Mouse (Mus musculus) ES-E14 (cell line): ENCODE measurements around the gene Ccpg1. TPM values are rescaled to one million over a fixed set of nuclear protein-coding genes. Genes with fewer than 3 reads are reported as not detected.

Experiments used
- DNase-seq: peaks from one replicate; pipeline ENCODE4 v3.0.0-alpha.2; 2013; ENCODE audit warnings: low read depth, low spot score
- H3K27ac ChIP-seq: 2 replicates; pipeline ENCODE4 v1.5.1; 2012; ENCODE audit warnings: low read depth, mild to moderate bottlenecking, low read length, moderate library complexity, mixed read lengths; ENCODE audit not compliant: poor library complexity, insufficient read depth, severe bottlenecking
- H3K36me3 ChIP-seq: 2 replicates; pipeline ENCODE4 v1.6.1; 2012; ENCODE audit warnings: mild to moderate bottlenecking, low read length, moderate library complexity, mixed read lengths; ENCODE audit not compliant: control insufficient read depth, poor library complexity, insufficient read depth, severe bottlenecking
- H3K4me1 ChIP-seq, 2 experiments: fragments of 150-350 bp in 1 of 2; sonication (generic) in 1 of 2; 2 replicates each; pipeline ENCODE4 v1.6.1; 2012; ENCODE audit warnings: low read length in 2 of 2, mild to moderate bottlenecking in 1 of 2, mixed read lengths in 1 of 2; ENCODE audit not compliant: control insufficient read depth in 2 of 2, insufficient read depth in 2 of 2, poor library complexity in 1 of 2
- H3K4me3 ChIP-seq, 2 experiments: fragments of 150-350 bp in 1 of 2; sonication (generic) in 1 of 2; 2 replicates each; pipeline ENCODE4 v1.5.1; 2012; ENCODE audit warnings: low read length in 2 of 2, low read depth in 1 of 2, mild to moderate bottlenecking in 1 of 2, mixed read lengths in 1 of 2; ENCODE audit not compliant: insufficient read depth in 1 of 2, poor library complexity in 1 of 2, severe bottlenecking in 1 of 2
- H3K9ac ChIP-seq: 2 replicates; pipeline ENCODE4 v1.6.1; 2012; ENCODE audit warnings: low read depth, mild to moderate bottlenecking, low read length, mixed read lengths; ENCODE audit not compliant: poor library complexity, insufficient read depth, severe bottlenecking
- H3K9me3 ChIP-seq: fragments of 150-350 bp; sonication (generic); 2 replicates; pipeline ENCODE4 v1.6.1; 2012; ENCODE audit warnings: low read depth, mild to moderate bottlenecking, low read length; ENCODE audit not compliant: control insufficient read depth, insufficient read depth
- CHD2 ChIP-seq: IDR thresholded peaks from 2 replicates; pipeline ENCODE4 v1.6.1; 2014; ENCODE audit warnings: mild to moderate bottlenecking, low read depth, low read length, inconsistent platforms
- HCFC1 ChIP-seq: IDR thresholded peaks from 2 replicates; pipeline ENCODE4 v1.6.1; 2012; ENCODE audit warnings: low read length, inconsistent platforms, borderline replicate concordance; ENCODE audit not compliant: insufficient read depth
- MAFK ChIP-seq: IDR thresholded peaks from 2 replicates; pipeline ENCODE4 v1.6.1; 2014; ENCODE audit warnings: mild to moderate bottlenecking, low read depth, low read length, inconsistent platforms; ENCODE audit not compliant: insufficient read depth
- ZC3H11A ChIP-seq: IDR thresholded peaks from 2 replicates; pipeline ENCODE4 v1.6.1; 2012; ENCODE audit warnings: low read depth, mild to moderate bottlenecking, inconsistent platforms, low read length, borderline replicate concordance
- ZNF384 ChIP-seq: IDR thresholded peaks from 2 replicates; pipeline ENCODE4 v1.6.1; 2012; ENCODE audit warnings: low read depth, low read length, inconsistent platforms
- in situ Hi-C, 2 experiments: fragments of 600-800 bp; cut with MboI; formaldehyde crosslinking; loops; one replicate each; pipeline ENCODE4 v1.15.1; 2025; ENCODE audit warnings: low sequenced_read_pairs in 2 of 2, inconsistent platforms in 1 of 2; ENCODE audit not compliant: unreplicated experiment in 2 of 2
- total RNA-seq: library from RNA; depleted of rRNA; stranded (reverse); fragments of 300-350 nt; gene quantifications from 2 replicates; pipeline ENCODE4 v1.2.3, GENCODE M21; 2012

Gene Ccpg1
- total RNA-seq, 1 experiment, result 31.3 TPM

DNA sequence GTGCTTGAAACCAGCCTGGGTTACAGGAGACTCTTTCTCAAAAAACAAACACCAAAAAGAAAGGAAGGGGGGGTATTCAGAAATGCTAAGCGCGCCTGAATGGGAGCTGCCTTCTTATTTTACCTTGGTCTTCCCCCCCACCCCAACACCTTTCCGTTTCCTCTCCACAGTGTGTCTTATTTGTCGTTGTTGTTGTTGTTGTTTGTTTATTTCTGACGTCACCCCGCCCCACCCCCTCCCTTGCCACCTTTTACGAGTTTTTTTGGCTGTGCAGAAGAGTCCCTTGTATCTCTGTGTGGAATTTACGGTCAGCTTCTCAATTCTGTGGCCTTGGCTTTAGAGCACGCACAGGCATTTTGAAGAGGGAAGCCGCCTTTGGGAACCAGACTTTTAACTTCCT lies 60.5 kb downstream of the Ccpg1 start:
- Histone ChIP-seq H3K36me3 (no peaks in the 10 kb centered on the region), H3K4me1 (no peaks in the 10 kb centered on the region; a peak in 2 of 4 replicates), H3K9me3 (no peaks in the 10 kb centered on the region), H3K27ac (no peak overlapping the region), H3K9ac (no peak overlapping the region), H3K4me3 (peak overlapping the region in 1 of 2 experiments; percentile 86; a peak in 2 of 4 replicates)
- in situ Hi-C loops, result loop anchor here in 1 of 2 experiments (5.0 kb wide), 1 partner anchor 37 kb away; no protein-coding TSS in a partner anchor
- DNase-seq, result no peak
- TF ChIP-seq CHD2 (no peak), MAFK (no peak), ZC3H11A (no peak), ZNF384 (no peak)

DNA sequence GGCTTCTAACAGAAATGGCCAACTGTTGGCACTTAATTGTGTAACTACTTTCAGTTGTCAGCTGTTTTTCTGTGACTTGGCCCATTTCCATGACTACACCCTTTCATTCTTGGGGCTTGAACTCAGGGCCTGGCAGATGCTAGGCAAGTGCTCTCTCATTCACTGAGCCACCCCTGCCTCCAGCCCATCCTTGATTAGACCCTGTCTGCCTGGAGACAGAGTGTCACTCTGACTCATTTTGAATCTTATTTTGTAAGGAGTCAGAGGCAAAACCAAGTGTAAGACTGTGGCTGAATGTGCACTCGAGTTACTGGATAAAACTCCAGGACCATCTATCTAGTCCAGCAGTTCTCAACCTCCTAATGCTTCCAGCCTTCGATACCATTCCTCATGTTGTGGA lies 62.7 kb downstream of the Ccpg1 start:
- H3K4me1 ChIP-seq, result no peaks in the 10 kb centered on the region; a peak in 2 of 4 replicates
- H3K9me3 ChIP-seq, result no peaks in the 10 kb centered on the region
- H3K4me3 ChIP-seq, result no peak overlapping the region
- no peak for DNase-seq
- no peak overlapping the region for H3K9ac ChIP-seq
- in situ Hi-C loops, result loop anchor here in 1 of 2 experiments (5.0 kb wide), 1 partner anchor 34 kb away; no protein-coding TSS in a partner anchor
- no peaks in the 10 kb centered on the region for H3K36me3 ChIP-seq
- TF ChIP-seq CHD2, result no peak
- H3K27ac ChIP-seq, result no peak overlapping the region

DNA sequence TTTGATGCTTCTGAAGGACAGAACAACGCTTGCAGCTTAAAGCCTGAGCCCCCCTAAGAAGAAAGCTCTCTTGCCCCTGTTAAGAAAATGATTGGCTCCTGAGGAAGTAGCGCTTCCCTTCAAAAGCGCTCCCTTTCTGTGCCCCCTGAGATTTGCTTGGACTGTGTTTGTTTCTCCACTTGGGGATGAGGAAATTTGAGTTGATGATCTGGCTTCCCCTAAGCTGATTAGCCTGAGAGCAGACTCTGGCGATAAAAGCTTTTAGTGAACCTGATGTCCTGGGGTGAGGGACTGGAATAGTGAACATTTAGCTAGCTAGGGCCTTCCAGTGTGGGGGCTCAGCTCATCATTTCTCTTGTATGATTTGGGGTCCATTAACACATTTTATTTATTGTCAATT lies 63.7 kb downstream of the Ccpg1 start:
- no peak for DNase-seq
- in situ Hi-C loops, result loop anchor here in 1 of 2 experiments (5.0 kb wide), 1 partner anchor 33 kb away; no protein-coding TSS in a partner anchor

DNA sequence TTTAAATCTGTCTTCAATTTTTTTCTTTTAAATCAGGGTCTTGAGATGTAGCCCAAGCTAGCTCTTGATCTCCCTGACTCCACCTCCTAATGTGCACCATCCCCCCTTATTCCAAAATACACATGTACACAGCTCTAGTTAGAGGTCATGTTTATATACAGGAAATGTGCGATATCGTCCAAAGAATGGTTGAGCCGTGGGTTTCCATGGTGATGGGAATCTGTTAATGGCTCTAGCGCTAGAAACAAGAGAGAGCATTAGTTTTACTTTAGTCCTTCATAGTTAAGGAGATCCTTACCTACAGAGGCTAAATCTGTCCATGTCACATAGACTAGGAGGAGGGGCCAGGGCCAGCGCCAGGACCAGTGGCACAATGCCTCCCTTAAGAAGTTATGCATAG lies 64.6 kb downstream of the Ccpg1 start:
- no peak overlapping the region for H3K4me3 ChIP-seq
- no peak for DNase-seq
- no peak overlapping the region for H3K27ac ChIP-seq
- peaks cover under 1% of the 10 kb centered on the region in 2 experiments; a peak in 3 of 4 replicates for H3K4me1 ChIP-seq
- TF ChIP-seq ZNF384, result no peak
- no peak for TF ChIP-seq MAFK
- TF ChIP-seq HCFC1, result no peak
- TF ChIP-seq CHD2, result no peak
- no peak for TF ChIP-seq ZC3H11A
- no peaks in the 10 kb centered on the region for H3K36me3 ChIP-seq
- H3K9me3 ChIP-seq, result no peaks in the 10 kb centered on the region
- no peak overlapping the region for H3K9ac ChIP-seq
- in situ Hi-C loops, result loop anchor here in 1 of 2 experiments (5.0 kb wide), 1 partner anchor 32 kb away; no protein-coding TSS in a partner anchor

More for the DNA sequence above, 63.7 kb downstream of the Ccpg1 start:
- Histone ChIP-seq H3K4me3 (no peak overlapping the region), H3K27ac (no peak overlapping the region), H3K4me1 (no peaks in the 10 kb centered on the region; a peak in 2 of 4 replicates), H3K36me3 (no peaks in the 10 kb centered on the region), H3K9me3 (no peaks in the 10 kb centered on the region), H3K9ac (no peak overlapping the region)
- TF ChIP-seq ZC3H11A (no peak), MAFK (no peak), ZNF384 (no peak), HCFC1 (no peak), CHD2 (no peak)

DNA sequence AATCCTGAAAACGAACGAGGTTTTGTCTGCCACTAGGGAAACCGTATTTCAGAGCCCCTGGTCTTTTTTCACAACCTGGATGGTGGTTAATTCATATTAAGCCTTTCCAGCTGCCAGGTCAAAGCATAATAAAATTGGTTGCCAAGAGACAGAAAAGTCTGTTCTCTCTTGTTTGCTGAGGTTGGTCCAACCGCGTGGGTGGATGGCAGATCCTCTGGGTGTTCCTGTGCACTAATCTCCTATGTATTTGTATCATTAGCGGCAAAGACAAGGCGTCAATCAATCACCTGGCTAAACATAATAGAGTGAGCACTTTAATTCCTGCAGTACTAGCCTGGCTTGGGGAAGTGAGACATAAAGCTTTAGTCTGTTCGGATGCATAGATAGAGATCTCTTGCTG lies 65.4 kb downstream of the Ccpg1 start:
- DNase-seq, result no peak
- no peak overlapping the region for H3K4me3 ChIP-seq
- no peaks in the 10 kb centered on the region for H3K36me3 ChIP-seq
- peaks cover 5 to 8% of the 10 kb centered on the region in 2 experiments; a peak in 3 of 4 replicates for H3K4me1 ChIP-seq
- in situ Hi-C loops, result no loop called here
- no peak overlapping the region for H3K27ac ChIP-seq
- TF ChIP-seq MAFK (no peak), CHD2 (no peak), ZC3H11A (no peak), ZNF384 (no peak), HCFC1 (no peak)
- no peak overlapping the region for H3K9ac ChIP-seq
- H3K9me3 ChIP-seq, result no peaks in the 10 kb centered on the region
